Mouse (Mus musculus): Measurements from ENCODE around the gene Hes3.

GRCm38 (mm10) chr4:152302012-152302411, 10.6 kb upstream of the Hes3 start:
- TF ChIP-seq CTCF (IDR thresholded peaks at IDR 0.05; ENCODE audit: borderline replicate concordance, insufficient read depth, low read length) (no peak), POLR2A (IDR thresholded peaks at IDR 0.05; ENCODE audit: low read depth, low read length) (no peak)

Data from embryonic fibroblast, embryonic 13.5 days (primary cell).